Mouse (Mus musculus) hindbrain, embryonic 11.5 days (tissue): ENCODE results near the gene Stim1. TPM values are rescaled to one million over a fixed set of nuclear protein-coding genes. Genes with fewer than 3 reads are reported as not detected.
"Not testable (repeated sequence)": the region's sequence is repeated elsewhere in the genome, so short reads cannot be mapped to it uniquely, and the experiment has no call there.

Source experiments
- ATAC-seq: fragments of 200-750 bp; cut with Nextera tagmentation; 2 replicates; pipeline ENCODE4 v1.8.0; 2017; ENCODE audit warnings: mild to moderate bottlenecking, moderate TSS enrichment, moderate library complexity; ENCODE audit not compliant: low FRiP score
- DNase-seq: peaks from one replicate; pipeline ENCODE4 v3.0.0-alpha.2; 2015; ENCODE audit warnings: low spot score
- H3K27ac ChIP-seq: fragments of 300-500 bp; sonication (generic); 2 replicates; pipeline ENCODE4 v1.5.1; 2014; ENCODE audit warnings: mild to moderate bottlenecking, low read depth, low read length
- H3K27me3 ChIP-seq: fragments of 300-500 bp; sonication (generic); 2 replicates; pipeline ENCODE4 v1.6.1; 2014; ENCODE audit warnings: mild to moderate bottlenecking, low read length, moderate library complexity, mixed read lengths; ENCODE audit not compliant: control insufficient read depth, insufficient read depth
- H3K36me3 ChIP-seq: fragments of 300-500 bp; sonication (generic); 2 replicates; pipeline ENCODE4 v1.6.1; 2014; ENCODE audit warnings: mild to moderate bottlenecking, low read length, moderate library complexity, mixed read lengths; ENCODE audit not compliant: control insufficient read depth, insufficient read depth
- H3K4me1 ChIP-seq: fragments of 300-500 bp; sonication (generic); replicated peaks from 2 replicates; pipeline ENCODE4 v1.6.1; 2014; ENCODE audit warnings: low read length, mixed read lengths; ENCODE audit not compliant: control insufficient read depth, insufficient read depth
- H3K4me2 ChIP-seq: fragments of 300-500 bp; sonication (generic); replicated peaks from 2 replicates; pipeline ENCODE4 v1.6.1; 2014; ENCODE audit warnings: mild to moderate bottlenecking, low read depth, low read length
- H3K4me3 ChIP-seq: fragments of 300-500 bp; sonication (generic); 2 replicates; pipeline ENCODE4 v1.5.1; 2014; ENCODE audit warnings: low read depth, low read length
- H3K9ac ChIP-seq: fragments of 300-500 bp; sonication (generic); 2 replicates; pipeline ENCODE4 v1.6.1; 2014; ENCODE audit warnings: low read depth, low read length
- H3K9me3 ChIP-seq: fragments of 300-500 bp; sonication (generic); 2 replicates; pipeline ENCODE4 v1.6.1; 2016; ENCODE audit warnings: low read length; ENCODE audit not compliant: control insufficient read depth
- WGBS: fragments of 180-500 bp; shearing (Covaris S2); extraction: QIAGEN DNeasy Blood & Tissue Kit; methylation state at CpG from one replicate; pipeline ENCODE4 v1.1.7; 2014; 5-methylcytosine and 5-hydroxymethylcytosine counted together
- polyA plus RNA-seq: library from polyadenylated mRNA; unstranded; fragments of >200 nt; fragmentation: Nextera tagmentation; extraction: Ambion mirVana; gene quantifications from 2 replicates; pipeline ENCODE4 v1.2.1, GENCODE M21; 2014

Stim1 gene
- polyA plus RNA-seq, 1 experiment from 2014 or later = 10.3 TPM

DNA sequence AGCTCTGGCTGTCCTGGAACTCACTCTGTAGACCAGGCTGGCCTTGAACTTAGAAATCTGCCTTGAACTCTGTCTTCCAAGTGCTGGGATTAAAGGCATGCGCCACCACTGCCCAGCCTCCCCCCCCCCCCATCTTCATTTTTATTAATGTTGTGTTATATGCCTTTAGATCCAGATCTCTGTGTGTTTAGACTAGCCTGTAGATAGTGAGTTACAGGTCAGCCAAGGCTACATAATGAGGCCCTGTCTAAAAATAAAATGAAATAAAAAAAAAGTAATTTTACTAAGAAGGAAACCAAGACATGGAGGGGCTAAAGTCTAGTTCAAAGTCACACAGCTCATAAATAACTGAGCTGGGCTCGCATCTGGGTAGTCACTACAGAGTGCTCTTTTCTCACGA, 211.3 kb downstream of the Stim1 start:
- no peaks in the 10 kb centered on the region for H3K36me3 ChIP-seq

DNA sequence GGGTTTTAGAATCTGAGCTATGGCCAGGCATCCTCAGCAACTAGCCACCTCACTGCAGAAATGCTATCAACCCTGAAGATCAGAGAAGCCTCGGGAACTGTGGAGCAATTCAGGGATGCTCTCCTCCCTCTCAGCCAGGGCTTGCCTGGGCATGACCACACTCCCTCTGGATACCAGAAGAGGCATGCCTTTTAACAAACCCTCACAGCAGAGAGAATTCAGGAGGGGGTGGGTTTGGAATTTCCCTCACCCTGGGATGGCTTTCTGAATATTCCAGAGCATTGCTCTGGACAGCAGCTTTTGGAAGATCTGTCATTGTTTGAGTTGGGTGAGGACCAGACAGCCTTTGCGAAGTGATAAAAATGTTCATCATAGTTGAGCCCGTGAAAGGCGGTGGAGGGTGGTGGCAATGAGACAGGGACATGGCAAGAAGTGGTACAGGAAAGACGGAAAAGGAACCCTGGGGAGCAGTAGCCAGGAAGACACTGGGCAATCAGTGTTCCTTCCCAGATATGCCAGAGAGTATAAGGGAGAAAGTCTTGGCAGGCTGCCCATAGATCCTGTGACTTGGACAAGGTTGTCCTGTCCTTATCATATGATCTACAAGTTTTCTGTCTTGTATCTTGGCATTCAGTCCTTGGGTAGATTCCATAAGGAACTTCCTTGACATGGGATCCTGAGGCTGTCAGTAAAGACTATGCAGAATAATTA, 211.9 kb downstream of the Stim1 start:
- H3K4me2 ChIP-seq = no peak overlapping the region
- H3K27ac ChIP-seq = no peak overlapping the region
- no peak overlapping the region for H3K4me3 ChIP-seq
- H3K9ac ChIP-seq = no peak overlapping the region
- WGBS = 78% methylated on average over 5 of the region's 5 CpGs
- H3K9me3 ChIP-seq = no peaks in the 10 kb centered on the region
- no peak for DNase-seq
- H3K27me3 ChIP-seq = no peaks in the 10 kb centered on the region
- H3K4me1 ChIP-seq = no peaks in the 10 kb centered on the region
- ATAC-seq = no peak
- no peaks in the 10 kb centered on the region for H3K36me3 ChIP-seq

More for the DNA sequence above, 211.3 kb downstream of the Stim1 start:
- Histone ChIP-seq H3K9me3 (no peaks in the 10 kb centered on the region), H3K27me3 (no peaks in the 10 kb centered on the region), H3K27ac (no peak overlapping the region), H3K4me1 (no peaks in the 10 kb centered on the region), H3K9ac (no peak overlapping the region), H3K4me3 (no peak overlapping the region), H3K4me2 (no peak overlapping the region)
- DNase-seq (no peak), ATAC-seq (no peak)
- WGBS = 82% methylated on average over 3 of the region's 3 CpGs

DNA sequence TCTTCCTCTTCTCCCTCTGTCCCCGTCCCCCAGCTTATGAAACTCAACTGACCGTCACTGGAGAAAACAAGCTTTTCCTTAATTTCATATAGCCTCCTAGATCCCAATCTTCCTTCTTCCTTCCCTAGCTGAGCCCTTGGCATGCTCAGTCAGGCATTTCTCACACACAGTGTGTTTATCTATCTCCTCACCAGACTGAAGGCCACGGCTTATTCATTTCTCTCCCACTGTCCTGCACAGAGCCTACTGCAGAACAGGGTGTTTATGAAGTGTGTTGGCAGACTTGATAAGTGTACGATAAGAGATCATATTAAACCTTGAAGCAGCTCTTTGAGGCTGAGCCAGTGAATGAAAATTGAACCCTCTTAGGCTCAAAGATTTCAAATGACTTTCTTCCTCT, 213.2 kb downstream of the Stim1 start:
- Histone ChIP-seq H3K4me2 (no peak overlapping the region), H3K27ac (no peak overlapping the region), H3K4me3 (no peak overlapping the region), H3K27me3 (no peaks in the 10 kb centered on the region), H3K9me3 (no peaks in the 10 kb centered on the region), H3K36me3 (no peaks in the 10 kb centered on the region), H3K4me1 (no peaks in the 10 kb centered on the region), H3K9ac (no peak overlapping the region)
- DNase-seq = no peak
- no peak for ATAC-seq
- 90% methylated on average over 4 of the region's 4 CpGs for WGBS

DNA sequence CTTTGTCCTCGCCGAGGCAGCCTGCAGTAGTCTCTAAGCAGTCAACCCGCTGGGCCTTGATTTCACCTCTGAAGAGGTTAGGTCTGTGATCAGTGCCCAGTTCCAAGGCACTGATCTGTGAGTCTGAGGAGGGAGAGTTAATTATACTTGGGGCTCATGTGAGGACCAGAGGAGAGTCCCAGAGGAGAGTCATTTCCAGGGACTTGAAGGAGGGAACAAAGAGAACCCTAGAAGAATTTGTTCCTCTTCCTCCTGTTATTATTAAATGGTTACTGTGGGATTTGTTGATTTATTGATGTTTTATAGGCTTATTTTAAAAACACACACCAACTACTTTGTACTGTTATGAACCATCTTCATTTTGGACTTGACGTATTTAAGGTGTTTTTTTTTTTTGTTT, 214.0 kb downstream of the Stim1 start, which contains the start of gene Olfr543:
TSS of gene Olfr543 (minus strand) at position 101 of the 400 bp plus-strand sequence.
- Histone ChIP-seq H3K9ac (no peak within 1 kb of the TSS), H3K27me3 (no peaks in the 10 kb centered on the region), H3K4me2 (no peak within 1 kb of the TSS), H3K27ac (no peak within 1 kb of the TSS), H3K9me3 (no peaks in the 10 kb centered on the region), H3K36me3 (no peaks in the 10 kb centered on the region), H3K4me3 (no peak within 1 kb of the TSS), H3K4me1 (no peaks in the 10 kb centered on the region)
- 96% methylated on average over 4 of the region's 4 CpGs for WGBS
- ATAC-seq (no peak), DNase-seq (no peak)

GRCm38 (mm10) chr7:102483665-102484064, 216.1 kb downstream of the Stim1 start:
- 91% methylated on average over 2 of the region's 2 CpGs for WGBS
- Histone ChIP-seq H3K36me3 (no peaks in the 10 kb centered on the region), H3K27me3 (no peaks in the 10 kb centered on the region), H3K4me2 (no peak overlapping the region), H3K9me3 (no peaks in the 10 kb centered on the region), H3K27ac (no peak overlapping the region), H3K9ac (no peak overlapping the region), H3K4me1 (no peaks in the 10 kb centered on the region), H3K4me3 (no peak overlapping the region)
- no peak for ATAC-seq
- DNase-seq = no peak

DNA sequence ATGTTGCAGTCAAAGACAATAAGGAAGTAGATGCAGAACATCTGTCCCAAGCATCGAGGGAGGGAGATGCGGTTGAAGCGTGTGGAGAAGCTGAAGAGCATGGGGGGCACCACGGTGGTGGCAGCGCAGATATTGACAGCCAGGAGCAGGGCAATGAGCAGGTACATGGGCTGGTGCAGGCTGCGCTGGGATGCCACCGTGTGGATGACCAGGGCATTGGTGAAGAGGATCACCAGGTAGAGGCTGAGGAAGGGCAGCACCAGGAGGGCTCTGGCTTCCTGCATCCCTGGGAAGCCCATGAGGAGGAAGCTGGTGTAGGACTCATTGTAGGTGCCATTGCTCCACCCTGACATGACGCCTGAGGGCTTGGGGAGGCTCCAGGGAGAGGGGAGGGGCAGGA, 217.2 kb downstream of the Stim1 start:
- H3K27me3 ChIP-seq, H3K4me2 ChIP-seq, H3K9me3 ChIP-seq, H3K4me3 ChIP-seq, ATAC-seq, DNase-seq, H3K27ac ChIP-seq, H3K36me3 ChIP-seq, H3K4me1 ChIP-seq, H3K9ac ChIP-seq: not testable (repeated sequence)
- 71% methylated on average over 7 of the region's 8 CpGs for WGBS

DNA sequence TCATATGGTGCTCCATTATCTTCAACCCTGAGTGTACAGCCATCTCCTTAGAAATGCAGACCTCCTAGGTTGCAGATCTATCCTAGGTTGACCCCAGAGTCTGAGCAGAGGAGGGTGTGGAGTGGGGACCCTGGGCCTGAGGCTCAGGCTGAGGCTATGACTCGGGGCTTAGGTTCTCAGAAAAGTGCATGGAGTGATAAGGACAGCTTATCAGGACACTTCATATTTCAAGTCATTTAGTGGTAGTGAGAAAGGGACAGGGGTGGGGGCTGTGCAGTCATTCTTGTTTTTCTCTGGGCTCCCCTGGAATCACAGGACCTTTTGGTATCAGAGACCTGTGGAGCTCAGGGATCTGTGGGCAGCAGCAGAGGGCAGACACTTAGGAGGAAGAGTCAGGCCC, 218.5 kb downstream of the Stim1 start:
- Histone ChIP-seq H3K9me3 (no peaks in the 10 kb centered on the region), H3K4me1 (no peaks in the 10 kb centered on the region), H3K36me3 (no peaks in the 10 kb centered on the region), H3K4me2 (no peak overlapping the region), H3K9ac (no peak overlapping the region), H3K27me3 (no peaks in the 10 kb centered on the region), H3K4me3 (no peak overlapping the region), H3K27ac (no peak overlapping the region)
- 79% methylated on average over 1 of the region's 1 CpGs for WGBS
- ATAC-seq = no peak
- DNase-seq = no peak

Other genes starting within 250 kb of the Stim1 start
- 3.1 and 4.4 TPM in 2 replicates for gene Il18bp, start 249.1 kb upstream of the Stim1 start, polyA plus RNA-seq
- gene Rnf121, start 202.3 kb upstream of the Stim1 start, polyA plus RNA-seq = 27.1 and 29.8 TPM in 2 replicates
- gene Xndc1, start 202.3 kb upstream of the Stim1 start, polyA plus RNA-seq = 19.5 and 23.3 TPM in 2 replicates
- gene Xntrpc, start 202.1 kb upstream of the Stim1 start, polyA plus RNA-seq = 1.0 and 2.0 TPM in 2 replicates
- gene Trpc2, start 184.7 kb upstream of the Stim1 start, polyA plus RNA-seq = 0.28 and 0.42 TPM in 2 replicates
- 0.88 and 0.96 TPM in 2 replicates for gene Art1, start 166.1 kb upstream of the Stim1 start, polyA plus RNA-seq
- 2.2 and 2.3 TPM in 2 replicates for gene Art5, start 158.3 kb upstream of the Stim1 start, polyA plus RNA-seq
- gene Chrna10, start 151.0 kb upstream of the Stim1 start, polyA plus RNA-seq = not detected in 2 replicates
- 40.0 and 42.1 TPM in 2 replicates for gene Nup98, start 57.6 kb upstream of the Stim1 start, polyA plus RNA-seq
- 47.4 and 50.3 TPM in 2 replicates for gene Pgap2, start 57.6 kb upstream of the Stim1 start, polyA plus RNA-seq
- gene Rhog, start 11.8 kb upstream of the Stim1 start, polyA plus RNA-seq = 35.3 and 35.5 TPM in 2 replicates
- 189 and 213 TPM in 2 replicates for gene Rrm1, start 173.9 kb downstream of the Stim1 start, polyA plus RNA-seq
- gene Olfr543, start 213.9 kb downstream of the Stim1 start, polyA plus RNA-seq = 0.31 and 1.1 TPM in 2 replicates
- 0.08 and 0.23 TPM in 2 replicates for gene Olfr544, start 220.5 kb downstream of the Stim1 start, polyA plus RNA-seq
- not detected in 2 replicates for gene Olfr545, start 231.8 kb downstream of the Stim1 start, polyA plus RNA-seq